Mouse (Mus musculus): ENCODE measurements at regions not wholly inside any gene's neighbourhood (a gene's known extent, or its start where the extent isn't known, plus 50 kb on each side); places are given as distances from the start of the nearest gene placed in this dataset.

GRCm38 (mm10) chr2:174532671-174533363 is 59.9 kb upstream of the Prelid3b start:
- no peak for DNase-seq

GRCm38 (mm10) chr2:174540717-174541116 is 67.8 kb upstream of the Prelid3b start:
- DNase-seq = no peak

- DNase-seq = no peak
Measured at GRCm38 (mm10) chr2:174547207-174547606, 74.3 kb upstream of the Prelid3b start.

- DNase-seq = no peak
Measured at GRCm38 (mm10) chr2:174547701-174548100, 74.8 kb upstream of the Prelid3b start.

- DNase-seq = no peak
Measured at GRCm38 (mm10) chr2:174548776-174549175, 75.9 kb upstream of the Prelid3b start.

GRCm38 (mm10) chr2:174555778-174556177 is 82.9 kb upstream of the Prelid3b start:
- DNase-seq = no peak

- no peak for DNase-seq
Measured at GRCm38 (mm10) chr2:174561828-174562429, 81.4 kb upstream of the Zfp831 start.

- DNase-seq = no peak
Measured at GRCm38 (mm10) chr2:174563917-174564316, 79.4 kb upstream of the Zfp831 start.

GRCm38 (mm10) chr2:174564817-174565216 is 78.5 kb upstream of the Zfp831 start:
- DNase-seq = no peak

GRCm38 (mm10) chr2:174565891-174566290 is 77.4 kb upstream of the Zfp831 start:
- DNase-seq = no peak

- DNase-seq = no peak
Measured at GRCm38 (mm10) chr2:174566752-174567151, 76.6 kb upstream of the Zfp831 start.

- DNase-seq = no peak
Measured at GRCm38 (mm10) chr2:174574804-174575507, 68.4 kb upstream of the Zfp831 start.

GRCm38 (mm10) chr2:174575546-174575945 is 67.8 kb upstream of the Zfp831 start:
- no peak for DNase-seq

- no peak for DNase-seq
Measured at GRCm38 (mm10) chr2:174580906-174581703, 62.2 kb upstream of the Zfp831 start.

GRCm38 (mm10) chr2:174584272-174584671 is 59.1 kb upstream of the Zfp831 start:
- peak; percentile 48 for DNase-seq

All from layer of hippocampus, adult 9-11 months (tissue).